Mouse (Mus musculus): ENCODE data around the gene Sh3glb2. TPM values are rescaled to one million over a fixed set of nuclear protein-coding genes. Genes with fewer than 3 reads are reported as not detected.
A peak's percentile ranks its signal among the peaks of the same experiment; 100 is the strongest.

Sh3glb2 gene
- polyA plus RNA-seq, 1 experiment from 2014 or later: 90.3 TPM

DNA sequence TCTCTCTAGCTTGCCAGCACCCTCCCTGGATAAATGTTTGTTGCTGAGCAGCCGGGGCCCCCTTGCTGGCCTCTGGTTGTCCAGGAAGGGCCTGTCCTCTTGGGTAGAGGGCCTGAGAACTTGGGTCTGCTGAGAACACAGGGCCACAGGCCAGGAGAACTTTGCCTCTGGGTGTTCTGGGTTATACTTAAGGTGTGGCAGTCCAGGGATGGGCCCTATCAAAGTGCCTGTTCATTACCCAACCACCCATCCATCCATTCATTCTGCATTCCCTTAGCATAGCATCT is 34.2 kb upstream of the Sh3glb2 start:
- Histone ChIP-seq H3K27me3 (ENCODE audit: low read depth, poor library complexity, severe bottlenecking) (no peaks in the 10 kb centered on the region), H3K9me3 (replicated peaks) (no peaks in the 10 kb centered on the region), H3K4me1 (peaks cover 20% of the 10 kb centered on the region), H3K36me3 (peaks cover 32% of the 10 kb centered on the region), H3K4me3 (peak overlapping the region; percentile 80), H3K27ac (peak overlapping the region; percentile 85; the same call in 1 of the 2 replicates)
- DNase-seq (ENCODE audit: low spot score): no peak
- WGBS: 89% methylated on average over 1 of the region's 1 CpGs

- 1% methylated on average over 54 of the region's 54 CpGs for WGBS
- H3K27me3 ChIP-seq (ENCODE audit: low read depth, poor library complexity, severe bottlenecking): no peaks in the 10 kb centered on the region
- H3K27ac ChIP-seq: peak overlapping the region; percentile 85
- H3K36me3 ChIP-seq: peaks cover 27% of the 10 kb centered on the region
- peaks cover 20% of the 10 kb centered on the region for H3K4me1 ChIP-seq
- peak; percentile 92 for DNase-seq (ENCODE audit: low spot score)
- H3K9me3 ChIP-seq (replicated peaks): no peaks in the 10 kb centered on the region
- H3K4me3 ChIP-seq: peak overlapping the region; percentile 80
These were observed 33.6 kb upstream of the Sh3glb2 start for GRCm38 (mm10) chr2:30392577-30393369.

GRCm38 (mm10) chr2:30392114-30392576 is 33.0 kb upstream of the Sh3glb2 start, which contains the start of gene Dolpp1:
Gene Dolpp1, plus strand, starts transcription at chr2:30392254.
- peak; percentile 97 for DNase-seq (ENCODE audit: low spot score)
- WGBS: under 1% methylated on average over 40 of the region's 40 CpGs
- peaks cover 21% of the 10 kb centered on the region for H3K36me3 ChIP-seq
- peak within 1 kb of the TSS; percentile 80 for H3K4me3 ChIP-seq
- H3K27ac ChIP-seq: peak within 1 kb of the TSS; percentile 85
- no peaks in the 10 kb centered on the region for H3K9me3 ChIP-seq (replicated peaks)
- no peaks in the 10 kb centered on the region for H3K27me3 ChIP-seq (ENCODE audit: low read depth, poor library complexity, severe bottlenecking)
- H3K4me1 ChIP-seq: peaks cover 20% of the 10 kb centered on the region

- 89% methylated on average over 2 of the region's 2 CpGs for WGBS
- no peak for DNase-seq (ENCODE audit: low spot score)
- H3K9me3 ChIP-seq (replicated peaks): no peaks in the 10 kb centered on the region
- peaks cover 14% of the 10 kb centered on the region for H3K4me1 ChIP-seq
- H3K36me3 ChIP-seq: peaks cover 18% of the 10 kb centered on the region
- no peak overlapping the region for H3K4me3 ChIP-seq
- no peaks in the 10 kb centered on the region for H3K27me3 ChIP-seq (ENCODE audit: low read depth, poor library complexity, severe bottlenecking)
- no peak overlapping the region for H3K27ac ChIP-seq
These were observed 29.9 kb upstream of the Sh3glb2 start for GRCm38 (mm10) chr2:30389000-30389399.

DNA sequence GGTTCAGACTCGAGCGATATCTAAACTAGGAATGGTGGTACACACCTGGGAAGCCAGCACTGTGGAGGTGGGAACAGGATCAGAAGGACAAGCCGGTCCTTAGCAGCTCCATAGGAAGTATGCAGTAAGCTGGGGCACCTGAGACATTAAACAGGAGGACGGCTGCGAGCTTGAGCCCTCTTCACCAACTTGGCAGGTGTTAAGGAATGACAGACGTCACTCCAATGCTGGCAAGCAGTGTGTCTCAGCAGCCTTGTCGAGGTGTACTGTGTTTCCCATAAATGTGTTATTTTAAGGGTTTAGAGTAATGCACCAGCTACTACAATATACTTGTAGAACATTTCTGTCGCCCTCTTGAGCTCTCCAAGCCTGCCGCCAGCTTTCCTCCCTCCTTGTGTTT is 27.8 kb upstream of the Sh3glb2 start:
- Histone ChIP-seq H3K9me3 (replicated peaks) (no peaks in the 10 kb centered on the region), H3K27me3 (ENCODE audit: low read depth, poor library complexity, severe bottlenecking) (no peaks in the 10 kb centered on the region), H3K4me3 (no peak overlapping the region), H3K36me3 (peaks cover 39% of the 10 kb centered on the region), H3K27ac (no peak overlapping the region), H3K4me1 (peaks cover 3% of the 10 kb centered on the region; the same call in 1 of the 2 replicates)
- no peak for DNase-seq (ENCODE audit: low spot score)
- WGBS: 87% methylated on average over 9 of the region's 9 CpGs

- H3K27me3 ChIP-seq (ENCODE audit: low read depth, poor library complexity, severe bottlenecking): no peaks in the 10 kb centered on the region
- no peaks in the 10 kb centered on the region for H3K4me1 ChIP-seq
- WGBS: 92% methylated on average over 4 of the region's 4 CpGs
- no peak overlapping the region for H3K27ac ChIP-seq
- no peaks in the 10 kb centered on the region for H3K9me3 ChIP-seq (replicated peaks)
- peaks cover 52% of the 10 kb centered on the region for H3K36me3 ChIP-seq
- no peak overlapping the region for H3K4me3 ChIP-seq
- DNase-seq (ENCODE audit: low spot score): no peak
These were observed 26.5 kb upstream of the Sh3glb2 start for GRCm38 (mm10) chr2:30385591-30385990.

- no peaks in the 10 kb centered on the region for H3K9me3 ChIP-seq (replicated peaks)
- no peaks in the 10 kb centered on the region for H3K4me1 ChIP-seq
- 90% methylated on average over 5 of the region's 5 CpGs for WGBS
- H3K36me3 ChIP-seq: peaks cover 60% of the 10 kb centered on the region
- no peak overlapping the region for H3K4me3 ChIP-seq
- H3K27me3 ChIP-seq (ENCODE audit: low read depth, poor library complexity, severe bottlenecking): no peaks in the 10 kb centered on the region
- no peak overlapping the region for H3K27ac ChIP-seq
- DNase-seq (ENCODE audit: low spot score): no peak
These were observed 25.7 kb upstream of the Sh3glb2 start for GRCm38 (mm10) chr2:30384814-30385213.

DNA sequence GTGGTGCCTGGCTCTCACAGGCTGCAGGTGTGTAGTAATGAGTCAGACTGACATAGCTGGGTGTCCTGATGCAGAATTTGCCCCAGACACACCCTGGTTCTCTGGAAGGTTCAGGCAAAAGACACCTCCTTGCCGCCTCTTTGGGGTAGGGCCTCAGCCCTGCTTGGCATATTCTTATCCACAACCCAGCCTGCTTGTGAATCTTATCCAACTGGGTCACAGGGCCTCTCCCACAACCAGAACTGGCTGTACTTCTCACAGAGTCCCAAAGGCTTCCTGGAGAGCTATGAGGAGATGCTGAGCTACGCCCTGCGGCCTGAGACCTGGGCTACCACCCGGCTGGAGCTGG is 22.2 kb upstream of the Sh3glb2 start:
- H3K36me3 ChIP-seq: peaks cover 95% of the 10 kb centered on the region
- no peaks in the 10 kb centered on the region for H3K27me3 ChIP-seq (ENCODE audit: low read depth, poor library complexity, severe bottlenecking)
- 95% methylated on average over 4 of the region's 4 CpGs for WGBS
- H3K9me3 ChIP-seq (replicated peaks): no peaks in the 10 kb centered on the region
- H3K4me1 ChIP-seq: no peaks in the 10 kb centered on the region
- H3K27ac ChIP-seq: no peak overlapping the region
- H3K4me3 ChIP-seq: no peak overlapping the region
- no peak for DNase-seq (ENCODE audit: low spot score)

DNA sequence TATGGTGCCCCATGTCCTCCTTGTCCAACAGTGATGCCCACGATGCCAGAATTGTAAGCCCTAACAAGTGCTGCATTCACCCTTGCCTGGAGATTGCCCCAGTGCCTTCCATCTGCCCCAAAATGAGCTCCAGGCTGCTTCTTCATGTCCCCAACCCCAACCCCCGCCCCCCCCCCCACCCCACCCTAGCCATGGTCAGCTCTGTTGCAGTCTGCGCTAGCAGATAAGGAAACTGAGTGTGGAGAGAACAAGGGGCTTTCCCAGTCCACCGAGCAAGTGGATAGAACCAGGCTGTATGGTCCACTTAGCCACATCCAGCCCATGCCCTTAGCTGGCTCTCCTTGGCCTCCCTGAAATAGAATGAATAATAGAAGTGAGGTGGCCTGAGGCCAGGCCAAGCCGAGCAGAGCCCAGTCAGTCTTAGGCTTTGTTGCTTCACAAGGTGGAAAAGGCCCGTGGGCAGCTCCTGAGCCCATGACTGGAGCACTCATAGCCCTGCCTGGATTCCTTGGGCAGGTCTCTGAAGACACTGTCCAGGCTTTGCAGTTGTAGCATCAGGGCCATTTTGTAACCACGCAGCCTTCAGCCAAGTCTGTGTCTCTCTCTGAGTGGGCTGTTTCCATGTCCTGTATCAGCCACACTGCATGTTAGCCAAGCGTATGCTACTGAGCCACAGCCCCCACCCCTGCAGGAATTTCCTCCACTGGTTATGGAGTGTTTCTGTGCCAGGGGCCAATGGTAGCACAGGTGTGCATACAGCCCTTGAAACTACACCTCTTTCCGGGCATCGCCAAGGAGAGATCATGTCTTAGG is 21.6 kb upstream of the Sh3glb2 start:
- Histone ChIP-seq H3K27me3 (ENCODE audit: low read depth, poor library complexity, severe bottlenecking) (no peaks in the 10 kb centered on the region), H3K4me1 (no peaks in the 10 kb centered on the region), H3K9me3 (replicated peaks) (no peaks in the 10 kb centered on the region), H3K4me3 (no peak overlapping the region), H3K36me3 (peaks cover 100% of the 10 kb centered on the region), H3K27ac (peak overlapping the region; percentile 33; the same call in 1 of the 2 replicates)
- no peak for DNase-seq (ENCODE audit: low spot score)
- 93% methylated on average over 10 of the region's 10 CpGs for WGBS

DNA sequence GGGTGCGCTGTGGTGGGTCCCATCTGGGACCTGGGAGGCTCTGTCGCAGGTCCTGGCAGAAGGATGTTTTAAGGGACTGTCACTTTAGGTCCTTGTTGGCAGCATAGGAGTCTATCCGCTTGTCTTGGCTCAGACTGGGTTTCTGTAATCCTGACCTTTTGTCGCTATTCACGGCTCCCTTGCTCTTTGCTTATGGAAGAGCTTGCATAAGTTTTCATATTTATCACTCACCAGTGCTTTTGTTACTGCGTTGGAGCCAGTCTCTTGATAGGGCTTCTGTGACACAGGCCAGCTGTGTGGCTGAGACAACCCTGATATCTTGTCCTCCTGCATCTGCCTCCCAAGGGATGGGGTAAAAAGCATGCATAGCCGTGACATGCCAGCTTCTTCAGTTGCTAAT is 20.2 kb upstream of the Sh3glb2 start:
- H3K27ac ChIP-seq: no peak overlapping the region
- H3K27me3 ChIP-seq (ENCODE audit: low read depth, poor library complexity, severe bottlenecking): no peaks in the 10 kb centered on the region
- H3K4me1 ChIP-seq: no peaks in the 10 kb centered on the region
- H3K9me3 ChIP-seq (replicated peaks): no peaks in the 10 kb centered on the region
- 93% methylated on average over 7 of the region's 7 CpGs for WGBS
- peaks cover 98% of the 10 kb centered on the region for H3K36me3 ChIP-seq
- H3K4me3 ChIP-seq: no peak overlapping the region
- DNase-seq (ENCODE audit: low spot score): no peak

- Histone ChIP-seq H3K36me3 (peaks cover 98% of the 10 kb centered on the region), H3K27me3 (ENCODE audit: low read depth, poor library complexity, severe bottlenecking) (no peaks in the 10 kb centered on the region), H3K27ac (no peak overlapping the region), H3K4me1 (no peaks in the 10 kb centered on the region), H3K4me3 (no peak overlapping the region), H3K9me3 (replicated peaks) (no peaks in the 10 kb centered on the region)
- no peak for DNase-seq (ENCODE audit: low spot score)
- 84% methylated on average over 5 of the region's 5 CpGs for WGBS
These were observed 18.6 kb upstream of the Sh3glb2 start for GRCm38 (mm10) chr2:30377721-30378120.

DNA sequence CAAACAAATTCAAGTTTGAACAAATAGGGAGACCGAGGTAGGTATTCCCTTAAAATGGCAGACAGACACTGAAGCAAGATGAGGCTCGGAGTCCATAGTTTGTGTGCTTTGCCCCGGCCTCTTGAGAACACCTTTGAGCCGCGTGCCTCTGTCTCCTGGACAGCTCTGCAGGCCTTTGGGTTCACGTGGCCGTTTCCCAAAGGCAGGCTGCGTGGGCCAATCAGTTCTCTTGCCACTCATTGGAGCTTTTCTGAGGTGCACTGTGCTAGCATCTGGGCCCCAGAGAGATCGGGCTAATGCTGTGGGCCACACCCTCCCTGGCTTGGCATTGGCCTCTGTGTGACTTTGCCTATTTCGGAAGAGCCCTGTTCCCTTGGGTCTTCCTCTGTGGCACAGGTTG is 16.8 kb upstream of the Sh3glb2 start:
- H3K27me3 ChIP-seq (ENCODE audit: low read depth, poor library complexity, severe bottlenecking): no peaks in the 10 kb centered on the region
- 93% methylated on average over 10 of the region's 10 CpGs for WGBS
- H3K36me3 ChIP-seq: peaks cover 98% of the 10 kb centered on the region
- no peak for DNase-seq (ENCODE audit: low spot score)
- no peaks in the 10 kb centered on the region for H3K9me3 ChIP-seq (replicated peaks)
- H3K4me3 ChIP-seq: no peak overlapping the region
- H3K4me1 ChIP-seq: no peaks in the 10 kb centered on the region
- H3K27ac ChIP-seq: no peak overlapping the region

GRCm38 (mm10) chr2:30372726-30373125 is 13.6 kb upstream of the Sh3glb2 start:
- H3K36me3 ChIP-seq: peaks cover 98% of the 10 kb centered on the region

More at GRCm38 (mm10) chr2:30372726-30373125, 13.6 kb upstream of the Sh3glb2 start:
- Histone ChIP-seq H3K4me3 (no peak overlapping the region), H3K4me1 (no peaks in the 10 kb centered on the region), H3K27me3 (ENCODE audit: low read depth, poor library complexity, severe bottlenecking) (no peaks in the 10 kb centered on the region), H3K9me3 (replicated peaks) (no peaks in the 10 kb centered on the region), H3K27ac (no peak overlapping the region)
- DNase-seq (ENCODE audit: low spot score): no peak
- 95% methylated on average over 5 of the region's 5 CpGs for WGBS

Data from limb, embryonic 10.5 days (tissue).